Mouse (Mus musculus): ENCODE data around the gene Sim1. TPM values are rescaled to one million over a fixed set of nuclear protein-coding genes. Genes with fewer than 3 reads are reported as not detected.

Gene Sim1
- polyA plus RNA-seq, 1 experiment from 2014 or later: not detected

DNA sequence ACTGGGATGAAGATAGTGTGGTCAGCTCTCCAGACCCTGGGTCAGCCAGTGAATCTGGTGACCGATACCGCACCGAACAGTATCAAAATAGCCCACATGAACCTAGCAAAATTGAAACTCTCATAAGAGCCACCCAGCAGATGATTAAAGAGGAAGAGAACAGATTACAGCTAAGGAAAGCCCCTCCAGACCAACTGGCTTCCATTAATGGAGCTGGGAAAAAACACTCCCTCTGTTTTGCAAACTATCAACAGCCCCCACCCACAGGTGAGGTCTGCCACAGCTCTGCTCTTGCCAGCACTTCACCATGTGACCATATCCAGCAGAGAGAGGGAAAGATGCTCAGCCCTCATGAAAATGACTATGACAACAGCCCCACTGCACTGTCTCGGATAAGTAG, 89.1 kb downstream of the Sim1 start:
- Histone ChIP-seq H3K9ac (no peak overlapping the region), H3K4me3 (no peak overlapping the region), H3K9me3 (no peaks in the 10 kb centered on the region), H3K4me2 (no peak overlapping the region), H3K4me1 (no peaks in the 10 kb centered on the region), H3K27me3 (replicated peaks) (no peaks in the 10 kb centered on the region), H3K36me3 (no peaks in the 10 kb centered on the region), H3K27ac (replicated peaks) (no peak overlapping the region)
- no peak for ATAC-seq (ENCODE audit: extremely low read depth, insufficient number of reproducible peaks, low FRiP score, low TSS enrichment)
- WGBS: 84% methylated on average over 4 of the region's 4 CpGs

DNA sequence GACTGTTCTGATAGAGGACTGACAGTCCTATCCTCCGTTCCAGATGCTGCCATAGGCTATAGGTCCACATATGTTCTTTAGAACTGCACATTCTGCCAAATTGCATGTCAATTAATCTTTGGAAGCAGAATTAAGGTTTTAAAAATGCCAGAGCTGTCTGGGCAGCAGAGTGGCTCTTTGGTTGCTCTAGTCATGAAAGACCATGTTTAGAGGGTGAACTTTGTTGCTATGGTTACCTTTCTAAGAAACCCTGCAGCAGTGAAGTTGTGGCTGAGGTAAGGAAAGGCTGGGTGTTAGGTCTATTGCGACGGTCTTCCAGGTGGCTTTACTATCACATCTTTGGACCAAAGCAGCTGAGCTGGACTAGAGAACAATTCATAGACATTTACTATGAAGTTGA, 113.2 kb downstream of the Sim1 start:
- Histone ChIP-seq H3K36me3 (no peaks in the 10 kb centered on the region), H3K4me3 (no peak overlapping the region), H3K9ac (no peak overlapping the region), H3K4me2 (no peak overlapping the region), H3K27ac (replicated peaks) (no peak overlapping the region), H3K27me3 (replicated peaks) (no peaks in the 10 kb centered on the region), H3K4me1 (peaks cover 14% of the 10 kb centered on the region), H3K9me3 (no peaks in the 10 kb centered on the region)
- 68% methylated on average over 3 of the region's 3 CpGs for WGBS
- no peak for ATAC-seq (ENCODE audit: extremely low read depth, insufficient number of reproducible peaks, low FRiP score, low TSS enrichment)

- Histone ChIP-seq H3K27me3 (replicated peaks) (no peaks in the 10 kb centered on the region), H3K9ac (no peak overlapping the region), H3K9me3 (no peaks in the 10 kb centered on the region), H3K4me2 (peak overlapping the region; percentile 46), H3K4me1 (peaks cover 14% of the 10 kb centered on the region), H3K4me3 (no peak overlapping the region), H3K27ac (replicated peaks) (peak overlapping the region; percentile 38; the same call in 1 of the 2 replicates), H3K36me3 (no peaks in the 10 kb centered on the region)
- ATAC-seq (ENCODE audit: extremely low read depth, insufficient number of reproducible peaks, low FRiP score, low TSS enrichment): no peak
- WGBS: 30% methylated on average over 8 of the region's 8 CpGs
These were observed 117.0 kb downstream of the Sim1 start for GRCm38 (mm10) chr10:51011391-51012150.

DNA sequence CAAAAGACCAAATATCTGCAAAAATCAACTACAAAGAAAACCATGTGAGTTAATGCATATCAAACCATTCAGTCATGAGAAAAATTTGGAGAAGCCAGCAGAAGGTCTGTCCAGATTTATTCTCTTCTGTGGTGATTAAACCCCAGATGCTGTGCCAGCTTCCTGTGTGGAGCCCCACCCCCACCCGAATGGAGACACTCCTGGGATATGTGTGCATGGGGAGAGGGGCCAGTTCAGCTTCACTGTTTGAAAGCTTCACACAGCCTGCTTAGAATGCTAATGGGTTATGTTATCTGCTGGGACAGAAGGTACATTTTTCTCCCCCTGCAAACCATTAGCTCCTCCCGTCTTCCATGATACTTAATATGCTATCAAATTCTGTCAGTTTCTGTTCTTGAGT, 120.3 kb downstream of the Sim1 start:
- H3K4me3 ChIP-seq: no peak overlapping the region
- no peaks in the 10 kb centered on the region for H3K9me3 ChIP-seq
- ATAC-seq (ENCODE audit: extremely low read depth, insufficient number of reproducible peaks, low FRiP score, low TSS enrichment): no peak
- H3K36me3 ChIP-seq: no peaks in the 10 kb centered on the region
- peaks cover 14% of the 10 kb centered on the region for H3K4me1 ChIP-seq
- 38% methylated on average over 2 of the region's 2 CpGs for WGBS
- no peak overlapping the region for H3K9ac ChIP-seq
- no peaks in the 10 kb centered on the region for H3K27me3 ChIP-seq (replicated peaks)
- no peak overlapping the region for H3K4me2 ChIP-seq
- H3K27ac ChIP-seq (replicated peaks): no peak overlapping the region

- no peaks in the 10 kb centered on the region for H3K9me3 ChIP-seq
- no peak overlapping the region for H3K27ac ChIP-seq (replicated peaks)
- peaks cover 14% of the 10 kb centered on the region for H3K4me1 ChIP-seq
- no peaks in the 10 kb centered on the region for H3K27me3 ChIP-seq (replicated peaks)
- no peaks in the 10 kb centered on the region for H3K36me3 ChIP-seq
- H3K4me2 ChIP-seq: no peak overlapping the region
- ATAC-seq (ENCODE audit: extremely low read depth, insufficient number of reproducible peaks, low FRiP score, low TSS enrichment): no peak
- WGBS: 67% methylated on average over 1 of the region's 1 CpGs
- H3K4me3 ChIP-seq: no peak overlapping the region
- no peak overlapping the region for H3K9ac ChIP-seq
These were observed 120.8 kb downstream of the Sim1 start for GRCm38 (mm10) chr10:51015362-51015761.

- 78% methylated on average over 9 of the region's 9 CpGs for WGBS
- H3K4me1 ChIP-seq: no peaks in the 10 kb centered on the region
These were observed 129.0 kb downstream of the Sim1 start for GRCm38 (mm10) chr10:51023308-51024279.

More at GRCm38 (mm10) chr10:51023308-51024279, 129.0 kb downstream of the Sim1 start:
- H3K9ac ChIP-seq: no peak overlapping the region
- no peaks in the 10 kb centered on the region for H3K9me3 ChIP-seq
- no peak overlapping the region for H3K27ac ChIP-seq (replicated peaks)
- H3K36me3 ChIP-seq: no peaks in the 10 kb centered on the region
- ATAC-seq (ENCODE audit: extremely low read depth, insufficient number of reproducible peaks, low FRiP score, low TSS enrichment): no peak
- no peaks in the 10 kb centered on the region for H3K27me3 ChIP-seq (replicated peaks)
- H3K4me2 ChIP-seq: no peak overlapping the region
- no peak overlapping the region for H3K4me3 ChIP-seq

Data from heart, embryonic 13.5 days (tissue).